Mouse (Mus musculus) intestine, embryonic 16.5 days (tissue): ENCODE measurements around the gene Insrr. TPM values are rescaled to one million over a fixed set of nuclear protein-coding genes. Genes with fewer than 3 reads are reported as not detected.
A peak's percentile ranks its signal among the peaks of the same experiment; 100 is the strongest.
"Not testable (repeated sequence)": the region's sequence is repeated elsewhere in the genome, so short reads cannot be mapped to it uniquely, and the experiment has no call there.

Source experiments
- ATAC-seq: fragments of 200-750 bp; cut with Nextera tagmentation; 2 replicates; pipeline ENCODE4 v1.8.0; 2017; ENCODE audit warnings: moderate TSS enrichment, moderate library complexity
- H3K27ac ChIP-seq: fragments of 300-500 bp; sonication (generic); 2 replicates; pipeline ENCODE4 v1.5.1; 2014; ENCODE audit warnings: mild to moderate bottlenecking, low read length
- H3K27me3 ChIP-seq: fragments of 300-500 bp; sonication (generic); replicated peaks from 2 replicates; pipeline ENCODE4 v1.6.1; 2014; ENCODE audit warnings: low read length, control low read depth, mixed read lengths; ENCODE audit not compliant: control insufficient read depth, insufficient read depth
- H3K36me3 ChIP-seq: fragments of 300-500 bp; sonication (generic); 2 replicates; pipeline ENCODE4 v1.6.1; 2014; ENCODE audit warnings: low read length, control low read depth; ENCODE audit not compliant: control insufficient read depth, insufficient read depth
- H3K4me1 ChIP-seq: fragments of 300-500 bp; sonication (generic); 2 replicates; pipeline ENCODE4 v1.6.1; 2014; ENCODE audit warnings: low read length, control low read depth, mixed read lengths; ENCODE audit not compliant: control insufficient read depth, insufficient read depth
- H3K4me2 ChIP-seq: fragments of 300-500 bp; sonication (generic); 2 replicates; pipeline ENCODE4 v1.6.1; 2014; ENCODE audit warnings: low read depth, low read length, control low read depth
- H3K4me3 ChIP-seq: fragments of 300-500 bp; sonication (generic); 2 replicates; pipeline ENCODE4 v1.5.1; 2014; ENCODE audit warnings: mild to moderate bottlenecking, low read length
- H3K9ac ChIP-seq: fragments of 300-500 bp; sonication (generic); 2 replicates; pipeline ENCODE4 v1.6.1; 2014; ENCODE audit warnings: low read depth, low read length
- H3K9me3 ChIP-seq: fragments of 300-500 bp; sonication (generic); 2 replicates; pipeline ENCODE4 v1.6.1; 2016; ENCODE audit warnings: low read length, control low read depth; ENCODE audit not compliant: control insufficient read depth
- WGBS: fragments of 180-500 bp; shearing (Covaris S2); extraction: QIAGEN DNeasy Blood & Tissue Kit; methylation state at CpG from one replicate; pipeline ENCODE4 v1.1.7; 2014; 5-methylcytosine and 5-hydroxymethylcytosine counted together
- polyA plus RNA-seq: library from polyadenylated mRNA; unstranded; fragments of >200 nt; fragmentation: Nextera tagmentation; extraction: Ambion mirVana; gene quantifications from 2 replicates; pipeline ENCODE4 v1.2.1, GENCODE M21; 2015

Gene Insrr
- polyA plus RNA-seq, 1 experiment from 2014 or later, result 0.27 TPM

DNA sequence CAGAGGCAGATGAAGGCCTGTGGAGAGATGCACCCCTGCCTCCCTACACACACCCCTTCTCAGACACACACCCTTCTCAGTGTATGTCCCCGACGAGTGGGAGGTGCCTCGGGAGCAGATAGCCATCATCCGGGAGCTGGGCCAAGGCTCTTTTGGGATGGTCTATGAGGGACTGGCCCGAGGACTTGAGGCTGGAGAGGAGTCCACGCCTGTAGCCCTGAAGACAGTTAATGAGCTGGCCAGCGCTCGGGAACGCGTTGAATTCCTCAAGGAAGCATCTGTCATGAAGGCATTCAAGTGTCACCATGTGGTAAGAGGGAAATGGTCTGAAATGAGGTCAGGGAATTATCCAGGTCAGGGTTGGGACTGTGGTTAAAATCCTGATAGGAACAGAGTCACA, 16.1 kb downstream of the Insrr start:
- Histone ChIP-seq H3K4me1 (peaks cover 11% of the 10 kb centered on the region; the same call in 1 of the 2 replicates), H3K9me3 (no peaks in the 10 kb centered on the region), H3K9ac (no peak overlapping the region), H3K4me2 (no peak overlapping the region), H3K27ac (no peak overlapping the region), H3K36me3 (no peaks in the 10 kb centered on the region), H3K27me3 (peaks cover 37% of the 10 kb centered on the region), H3K4me3 (no peak overlapping the region)
- 52% methylated on average over 10 of the region's 10 CpGs for WGBS
- no peak for ATAC-seq

DNA sequence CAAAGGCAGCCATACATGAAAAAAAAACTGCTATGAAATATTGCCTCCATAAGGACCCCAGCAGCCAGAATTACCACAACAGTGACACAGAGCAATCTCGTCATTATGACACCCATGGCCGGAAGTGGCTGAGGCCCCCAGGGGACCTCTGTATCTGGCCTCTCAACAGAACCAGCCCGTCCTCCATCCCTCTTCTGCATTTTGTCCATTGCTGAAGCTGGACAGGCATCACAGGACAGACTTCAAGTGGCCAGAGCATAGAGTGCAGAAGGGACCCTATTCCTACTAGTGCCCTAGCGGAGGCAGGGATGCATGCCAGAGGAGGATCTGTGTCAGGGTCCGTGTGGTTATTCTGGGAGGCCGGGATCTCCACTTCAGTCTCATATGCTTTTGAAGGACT, 19.4 kb downstream of the Insrr start:
- no peak overlapping the region for H3K27ac ChIP-seq
- no peak overlapping the region for H3K9ac ChIP-seq
- no peaks in the 10 kb centered on the region for H3K36me3 ChIP-seq
- peaks cover 14% of the 10 kb centered on the region for H3K27me3 ChIP-seq
- 0 out of 2 replicates have a peak, but pooled peaks have one; percentile 14 for ATAC-seq
- 57% methylated on average over 6 of the region's 6 CpGs for WGBS
- H3K4me2 ChIP-seq, result no peak overlapping the region
- H3K4me3 ChIP-seq, result no peak overlapping the region
- no peaks in the 10 kb centered on the region for H3K9me3 ChIP-seq
- H3K4me1 ChIP-seq, result no peaks in the 10 kb centered on the region

DNA sequence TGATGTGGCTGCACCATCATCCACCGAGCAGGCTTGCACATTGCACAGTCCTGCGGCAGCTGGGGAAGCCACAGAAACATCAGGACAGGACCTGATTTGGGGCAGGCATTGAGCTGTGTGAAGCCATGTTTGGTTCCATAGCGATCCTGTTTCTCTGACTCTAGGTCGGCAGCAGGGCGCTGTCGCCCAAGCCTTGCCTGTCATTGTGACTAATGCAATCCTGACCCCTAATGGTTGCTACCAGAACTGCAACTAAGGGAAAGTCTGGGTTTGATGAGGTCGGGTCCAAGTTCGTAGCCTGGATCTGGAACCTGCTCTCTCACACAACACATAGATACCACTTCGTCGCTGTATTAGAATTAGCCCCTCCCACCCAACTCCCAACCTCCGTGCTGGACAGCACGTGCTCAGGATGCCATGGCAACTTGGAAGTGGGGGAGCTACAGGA, 19.9 kb downstream of the Insrr start:
- Histone ChIP-seq H3K36me3 (no peaks in the 10 kb centered on the region), H3K4me1 (no peaks in the 10 kb centered on the region), H3K9me3 (no peaks in the 10 kb centered on the region), H3K9ac (no peak overlapping the region), H3K4me2 (no peak overlapping the region), H3K27me3 (peaks cover 9% of the 10 kb centered on the region), H3K27ac (no peak overlapping the region), H3K4me3 (no peak overlapping the region)
- WGBS, result 4% methylated on average over 12 of the region's 12 CpGs
- peak; percentile 63 for ATAC-seq

DNA sequence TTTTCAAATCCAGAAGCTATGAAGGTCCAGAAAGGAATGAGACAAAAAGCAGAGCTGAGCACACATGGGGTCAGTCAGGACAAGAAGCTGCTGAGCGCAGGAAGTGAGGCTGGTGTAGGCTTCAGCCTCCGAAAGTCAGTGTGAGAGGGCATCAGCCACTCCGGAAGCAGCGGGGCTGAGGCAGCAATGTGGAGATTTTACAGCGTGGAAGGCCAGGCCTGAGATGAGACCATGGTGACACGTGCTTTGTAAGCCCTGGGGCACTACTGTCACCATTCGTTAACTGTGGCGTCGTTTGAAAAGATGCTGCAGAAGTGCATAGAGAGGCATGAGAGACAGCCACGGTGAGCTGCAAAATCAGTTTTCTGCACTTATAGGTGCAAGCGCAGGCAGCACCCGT, 21.5 kb downstream of the Insrr start:
- no peaks in the 10 kb centered on the region for H3K4me1 ChIP-seq
- H3K27me3 ChIP-seq, result peaks cover 9% of the 10 kb centered on the region
- no peak overlapping the region for H3K27ac ChIP-seq
- WGBS, result 62% methylated on average over 12 of the region's 12 CpGs
- no peak for ATAC-seq
- H3K4me2 ChIP-seq, result no peak overlapping the region
- H3K9ac ChIP-seq, result no peak overlapping the region
- no peaks in the 10 kb centered on the region for H3K36me3 ChIP-seq
- no peak overlapping the region for H3K4me3 ChIP-seq
- no peaks in the 10 kb centered on the region for H3K9me3 ChIP-seq

DNA sequence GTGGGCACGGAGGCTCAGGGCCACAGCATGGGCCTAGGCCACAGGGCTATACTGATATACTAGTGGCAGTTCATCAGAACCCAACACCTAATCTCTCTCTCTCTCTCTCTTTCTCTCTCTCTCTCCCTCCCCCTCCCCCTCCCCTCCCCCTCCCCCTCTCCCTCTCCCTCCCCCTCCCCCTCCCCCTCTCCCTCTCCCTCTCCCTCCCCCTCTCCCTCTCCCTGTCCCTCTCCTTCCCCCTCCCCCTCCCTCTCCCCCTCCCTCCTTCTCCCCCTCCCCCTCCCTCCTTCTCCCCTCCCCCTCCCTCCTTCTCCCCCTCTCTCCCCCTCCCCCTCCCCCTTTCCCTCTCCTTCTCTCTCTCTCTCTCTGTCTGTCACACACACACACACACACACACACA, 27.5 kb downstream of the Insrr start, which contains the start of gene Pear1:
Gene Pear1, minus strand, starts transcription at position 101 of the 400 bp plus-strand sequence.
- H3K4me3 ChIP-seq, H3K9me3 ChIP-seq, H3K36me3 ChIP-seq, H3K27me3 ChIP-seq, ATAC-seq, H3K4me2 ChIP-seq, H3K4me1 ChIP-seq, H3K9ac ChIP-seq, H3K27ac ChIP-seq: not testable (repeated sequence)
- WGBS, result 89% methylated on average over 1 of the region's 1 CpGs

DNA sequence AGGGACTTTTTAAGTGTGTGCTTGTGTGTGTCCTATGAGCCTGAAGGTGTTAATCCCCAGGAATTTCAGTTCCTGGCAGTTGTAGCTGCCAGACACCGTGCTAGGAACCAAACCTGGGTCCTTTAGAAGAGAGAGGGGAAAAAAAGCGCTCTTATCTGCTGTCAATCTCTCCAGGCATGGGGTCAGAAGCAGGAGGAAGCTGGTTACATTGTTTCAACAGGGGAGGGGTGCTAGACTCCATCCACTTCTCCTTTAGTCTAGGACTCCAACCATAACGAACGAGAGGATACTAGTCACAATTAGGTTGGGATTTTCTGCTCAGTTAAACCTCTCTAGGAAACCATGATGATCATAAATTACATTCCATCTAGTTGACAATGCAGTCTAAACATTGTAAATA, 31.7 kb downstream of the Insrr start:
- H3K27ac ChIP-seq, result no peak overlapping the region
- ATAC-seq, result no peak
- H3K27me3 ChIP-seq, result no peaks in the 10 kb centered on the region
- H3K36me3 ChIP-seq, result no peaks in the 10 kb centered on the region
- H3K4me2 ChIP-seq, result no peak overlapping the region
- no peaks in the 10 kb centered on the region for H3K9me3 ChIP-seq
- no peak overlapping the region for H3K9ac ChIP-seq
- no peak overlapping the region for H3K4me3 ChIP-seq
- 39% methylated on average over 4 of the region's 4 CpGs for WGBS
- H3K4me1 ChIP-seq, result no peaks in the 10 kb centered on the region

DNA sequence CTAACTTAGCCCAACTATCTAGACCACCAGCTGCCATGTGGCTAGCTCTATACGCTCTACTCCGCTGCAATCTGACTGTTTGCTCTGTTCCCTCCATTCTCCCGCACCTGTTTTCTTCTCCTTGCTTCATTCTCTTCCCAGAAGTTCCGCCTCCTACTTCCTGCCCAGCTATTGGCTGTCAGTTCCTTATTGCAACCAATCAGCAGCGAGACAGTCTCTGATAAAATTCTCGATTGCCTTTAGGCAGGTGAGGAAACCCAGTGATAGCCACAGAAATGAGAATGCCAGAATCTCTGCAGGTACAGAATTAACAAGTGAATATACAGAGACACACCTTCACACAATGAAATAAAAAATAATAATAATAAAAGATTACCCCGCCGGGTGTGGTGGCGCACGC, 32.3 kb downstream of the Insrr start:
- 48% methylated on average over 10 of the region's 10 CpGs for WGBS
- no peak overlapping the region for H3K27ac ChIP-seq
- no peaks in the 10 kb centered on the region for H3K36me3 ChIP-seq
- H3K9me3 ChIP-seq, result no peaks in the 10 kb centered on the region
- no peak for ATAC-seq
- H3K27me3 ChIP-seq, result no peaks in the 10 kb centered on the region
- no peak overlapping the region for H3K4me2 ChIP-seq
- H3K4me3 ChIP-seq, result no peak overlapping the region
- no peak overlapping the region for H3K9ac ChIP-seq
- no peaks in the 10 kb centered on the region for H3K4me1 ChIP-seq

DNA sequence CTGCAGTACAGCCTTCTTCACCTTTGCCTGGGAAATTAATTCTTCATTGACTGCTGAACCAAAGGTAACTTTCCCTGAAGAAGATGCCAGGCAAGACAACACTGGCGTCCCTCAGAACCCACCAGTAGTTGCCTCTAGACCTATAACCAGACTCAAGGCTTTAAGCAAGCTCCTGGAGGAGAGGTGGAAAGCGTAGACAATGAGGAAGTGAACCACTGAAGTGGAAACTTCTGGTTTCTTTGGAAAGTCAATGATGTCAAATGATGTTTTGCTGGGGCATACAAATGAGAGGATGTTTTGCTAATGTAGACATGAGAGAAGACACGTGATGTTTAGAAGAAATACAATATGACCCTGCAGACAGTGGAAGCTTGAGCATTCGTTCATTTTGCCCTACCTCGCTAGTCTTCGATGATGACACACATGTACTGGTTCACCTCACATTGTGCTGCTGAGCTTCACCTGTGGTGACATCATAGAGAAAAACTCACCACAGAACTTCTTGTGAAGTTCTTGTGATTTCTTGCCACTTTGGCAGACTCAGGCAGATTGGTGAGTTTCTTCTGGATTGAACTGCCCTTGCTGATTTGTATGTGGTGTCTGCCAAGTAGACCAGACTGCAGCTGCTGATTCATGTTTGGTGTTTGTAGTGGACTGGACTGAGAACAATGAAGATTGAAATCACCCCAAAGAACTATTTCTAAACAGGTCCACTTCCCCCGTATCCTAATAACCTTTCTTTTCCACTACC, 35.5 kb downstream of the Insrr start:
- Histone ChIP-seq H3K27me3 (no peaks in the 10 kb centered on the region), H3K9me3 (no peaks in the 10 kb centered on the region), H3K4me3 (no peak overlapping the region), H3K4me2 (no peak overlapping the region), H3K4me1 (no peaks in the 10 kb centered on the region), H3K9ac (no peak overlapping the region), H3K27ac (no peak overlapping the region), H3K36me3 (no peaks in the 10 kb centered on the region)
- no peak for ATAC-seq
- 83% methylated on average over 7 of the region's 7 CpGs for WGBS

DNA sequence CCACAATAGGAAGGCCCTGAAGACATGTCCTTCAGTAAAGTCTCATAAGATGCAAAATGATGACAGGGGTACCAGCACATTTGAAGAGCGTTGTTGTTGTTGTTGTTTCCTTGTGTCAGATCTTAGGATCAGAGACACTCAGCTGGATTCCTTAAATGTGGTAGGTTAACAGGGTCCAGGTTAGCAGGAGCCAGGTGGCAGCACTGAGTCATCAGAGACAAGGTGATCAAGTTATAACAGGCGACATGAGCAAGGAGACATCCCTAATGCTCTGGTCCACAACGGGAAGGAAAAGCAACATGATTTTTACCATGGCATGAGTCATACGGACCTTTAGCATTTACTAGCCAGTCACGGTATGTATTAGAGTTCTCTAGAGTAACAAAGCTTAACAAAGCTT, 36.7 kb downstream of the Insrr start:
- no peaks in the 10 kb centered on the region for H3K36me3 ChIP-seq
- H3K9ac ChIP-seq, result no peak overlapping the region
- H3K27ac ChIP-seq, result no peak overlapping the region
- H3K4me3 ChIP-seq, result no peak overlapping the region
- no peak for ATAC-seq
- H3K4me1 ChIP-seq, result no peaks in the 10 kb centered on the region
- no peaks in the 10 kb centered on the region for H3K9me3 ChIP-seq
- WGBS, result 63% methylated on average over 5 of the region's 5 CpGs
- H3K4me2 ChIP-seq, result no peak overlapping the region
- H3K27me3 ChIP-seq, result no peaks in the 10 kb centered on the region

DNA sequence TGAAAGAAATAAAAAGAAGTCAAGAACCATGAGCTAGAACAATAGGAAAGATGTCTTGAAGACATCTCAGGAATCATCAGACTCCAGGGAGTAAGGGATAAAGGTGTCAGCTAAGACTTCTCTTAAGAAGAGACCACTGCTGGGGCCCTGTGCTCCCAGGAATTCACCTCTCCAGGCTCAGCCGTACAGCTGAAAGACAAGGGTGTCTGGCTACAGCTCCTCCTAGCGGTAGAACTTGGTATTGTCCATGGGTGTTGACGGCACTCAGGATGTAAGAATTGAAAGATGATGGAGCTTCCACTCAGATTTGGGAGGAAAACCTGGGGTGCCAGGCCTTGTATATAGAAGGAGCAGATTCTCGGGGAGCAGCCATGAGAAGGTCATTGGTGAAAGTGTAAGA, 41.9 kb downstream of the Insrr start:
- Histone ChIP-seq H3K36me3 (no peaks in the 10 kb centered on the region), H3K9me3 (no peaks in the 10 kb centered on the region), H3K9ac (no peak overlapping the region), H3K27me3 (no peaks in the 10 kb centered on the region), H3K4me3 (no peak overlapping the region), H3K4me2 (no peak overlapping the region), H3K27ac (no peak overlapping the region), H3K4me1 (no peaks in the 10 kb centered on the region)
- ATAC-seq, result no peak
- 3% methylated on average over 4 of the region's 4 CpGs for WGBS
